Mouse (Mus musculus) T-helper 1 cell (primary cell): Measurements from ENCODE around the gene Tmem184b.

ENCODE experiments used
- in situ Hi-C: fragments of 300-600 bp; cut with MboI, MseI; formaldehyde crosslinking; loops from one replicate; pipeline ENCODE4 v1.15.1; 2025; ENCODE audit warnings: high pct_unique_total_duplicates

Tmem184b gene

GRCm38 (mm10) chr15:79429994-79430393 is 26.6 kb upstream of the Tmem184b start:
- in situ Hi-C loops: no loop called here

- in situ Hi-C loops: no loop called here
These were observed 26.2 kb upstream of the Tmem184b start for GRCm38 (mm10) chr15:79429527-79429926.

GRCm38 (mm10) chr15:79428616-79429015 is 25.2 kb upstream of the Tmem184b start:
- in situ Hi-C loops: no loop called here

- in situ Hi-C loops: no loop called here
These were observed 24.1 kb upstream of the Tmem184b start for GRCm38 (mm10) chr15:79427516-79427915.

- in situ Hi-C loops: no loop called here
These were observed 22.1 kb upstream of the Tmem184b start for GRCm38 (mm10) chr15:79425516-79425915.

GRCm38 (mm10) chr15:79424602-79425001 is 21.2 kb upstream of the Tmem184b start:
- in situ Hi-C loops: no loop called here

GRCm38 (mm10) chr15:79422715-79423243 is 19.4 kb upstream of the Tmem184b start:
- in situ Hi-C loops: no loop called here

- in situ Hi-C loops: no loop called here
These were observed 15.3 kb upstream of the Tmem184b start for GRCm38 (mm10) chr15:79418677-79419076.

GRCm38 (mm10) chr15:79418265-79418664 is 14.9 kb upstream of the Tmem184b start:
- in situ Hi-C loops: no loop called here

GRCm38 (mm10) chr15:79417379-79417778 is 14.0 kb upstream of the Tmem184b start:
- in situ Hi-C loops: no loop called here

- in situ Hi-C loops: no loop called here
These were observed 13.2 kb upstream of the Tmem184b start for GRCm38 (mm10) chr15:79416460-79417085.

GRCm38 (mm10) chr15:79414513-79414912 is 11.1 kb upstream of the Tmem184b start:
- in situ Hi-C loops: no loop called here

GRCm38 (mm10) chr15:79413802-79414201 is 10.4 kb upstream of the Tmem184b start:
- in situ Hi-C loops: no loop called here

GRCm38 (mm10) chr15:79413201-79413600 is 9.8 kb upstream of the Tmem184b start:
- in situ Hi-C loops: no loop called here

- in situ Hi-C loops: no loop called here
These were observed 8.1 kb upstream of the Tmem184b start for GRCm38 (mm10) chr15:79411363-79412065.

GRCm38 (mm10) chr15:79409077-79409573 is 5.8 kb upstream of the Tmem184b start:
- in situ Hi-C loops: no loop called here

- in situ Hi-C loops: no loop called here
These were observed 3.2 kb upstream of the Tmem184b start for GRCm38 (mm10) chr15:79406564-79406963.

- in situ Hi-C loops: no loop called here
These were observed 908 bp upstream of the Tmem184b start for GRCm38 (mm10) chr15:79404277-79404676.

GRCm38 (mm10) chr15:79403763-79404210 is 418 bp upstream of the Tmem184b start:
- in situ Hi-C loops: no loop called here

GRCm38 (mm10) chr15:79402176-79402575 is 1.2 kb downstream of the Tmem184b start:
- in situ Hi-C loops: no loop called here

GRCm38 (mm10) chr15:79400975-79401365 is 2.4 kb downstream of the Tmem184b start:
- in situ Hi-C loops: no loop called here

- in situ Hi-C loops: no loop called here
These were observed 3.0 kb downstream of the Tmem184b start for GRCm38 (mm10) chr15:79400134-79400974.
